Mouse (Mus musculus) liver, postnatal 0 days (tissue): ENCODE results near the gene Zfp428.

Experiments used
- CTCF ChIP-seq: sonication (generic); IDR thresholded peaks from 2 replicates; pipeline ENCODE4 v1.5.1; 2016; ENCODE audit warnings: antibody characterized with exemption, low read depth
- EP300 ChIP-seq: IDR thresholded peaks from 2 replicates; pipeline ENCODE4 v1.6.1; 2016; ENCODE audit warnings: antibody characterized with exemption, low read depth, mild to moderate bottlenecking

DNA sequence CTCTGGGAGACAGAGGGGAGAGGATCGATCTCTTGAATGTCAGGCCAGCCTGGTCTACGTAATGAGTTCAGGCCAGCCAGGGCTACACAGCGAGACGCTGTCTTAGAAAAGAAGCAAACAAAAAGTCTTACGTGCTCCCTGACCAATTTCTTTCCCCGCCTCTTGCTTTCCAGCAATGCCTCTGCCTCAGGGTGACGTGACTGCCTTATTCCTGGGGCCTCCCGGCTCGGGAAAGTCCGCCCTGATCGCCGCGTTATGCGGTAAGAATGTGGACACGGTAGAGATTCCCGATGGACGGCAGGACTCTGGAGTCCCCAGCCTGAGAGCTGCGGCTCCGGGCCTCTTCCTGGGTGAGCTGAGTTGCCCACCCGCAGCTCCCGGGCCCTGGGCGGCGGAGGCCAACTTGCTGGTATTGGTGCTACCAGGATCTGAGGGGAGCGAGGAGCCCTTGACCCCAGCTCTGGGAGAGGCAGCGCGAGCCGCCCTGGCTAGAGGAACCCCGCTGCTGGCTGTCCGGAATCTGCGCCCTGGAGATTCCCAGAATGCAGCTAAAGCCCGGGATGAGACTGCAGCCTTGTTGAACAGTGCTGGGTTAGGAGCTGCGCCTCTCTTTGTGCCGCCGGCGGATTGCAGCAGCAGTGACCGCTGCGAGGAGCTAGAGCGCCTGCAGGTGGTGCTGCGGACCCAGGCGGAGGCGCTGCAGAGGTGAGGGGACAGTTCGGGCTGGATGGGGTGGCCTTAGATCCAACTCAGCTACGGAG, 24.6 kb downstream of the Zfp428 start:
- TF ChIP-seq CTCF, result peak; percentile 90
- no peak for TF ChIP-seq EP300
